Mouse (Mus musculus) testis, adult 2 months (tissue): ENCODE results near the gene Pard6b.
A peak's percentile ranks its signal among the peaks of the same experiment; 100 is the strongest.

ENCODE experiments used
- CTCF ChIP-seq: fragments of 200-500 bp; IDR thresholded peaks from 2 replicates; pipeline ENCODE4 v1.5.1; 2012; ENCODE audit warnings: low read depth, mild to moderate bottlenecking, inconsistent platforms, low read length, moderate library complexity; ENCODE audit not compliant: control insufficient read depth, insufficient read depth, insufficient replicate concordance
- POLR2A ChIP-seq: fragments of 200-500 bp; IDR thresholded peaks from 2 replicates; pipeline ENCODE4 v1.6.1; 2012; ENCODE audit warnings: low read depth, mild to moderate bottlenecking, inconsistent platforms, low read length, moderate library complexity; ENCODE audit not compliant: control insufficient read depth

GRCm38 (mm10) chr2:168111902-168112301 is 31.1 kb downstream of the Pard6b start:
- TF ChIP-seq POLR2A (no peak), CTCF (peak; percentile 95)
